ENCODE assay signal across 12 mouse cellular contexts in the genomic region with DNA sequence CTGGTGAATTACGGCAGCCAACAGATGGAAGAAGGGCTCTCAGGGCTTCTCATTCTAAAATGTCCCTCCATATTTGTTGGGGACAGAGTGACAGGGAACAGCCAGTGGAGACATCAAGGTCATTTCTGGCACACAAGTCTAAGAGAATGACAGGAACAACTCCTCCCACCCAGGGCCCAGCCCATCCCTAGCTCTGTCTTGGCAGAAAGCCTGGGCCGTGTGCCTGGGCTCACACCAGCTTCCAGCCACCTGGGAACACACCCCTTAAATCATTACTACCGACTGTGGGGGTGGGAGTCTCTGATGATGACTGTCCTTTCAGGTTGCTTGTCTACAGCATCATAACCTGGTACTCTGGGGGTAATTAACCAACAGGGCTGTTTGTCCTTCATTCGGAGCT. TPM values are rescaled to one million over a fixed set of nuclear protein-coding genes. Genes with fewer than 3 reads are reported as not detected.
DNase-seq lines count a peak whose midpoint lies in the region; ATAC-seq and TF ChIP-seq lines count a peak whose summit lies in the region.
"Had no signal": no experiment of that assay in that cellular context is flagged by ENCODE, and none has a peak within 500 bp of the region (broad histone marks: within the 10 kb centered on the region; RNA-seq: fewer than 3 reads in every experiment).

No protein-coding gene starts in this region.

- peaks cover 29% of the 10 kb centered on the region for H3K79me2 ChIP-seq in MEL (ENCODE audit: control insufficient read depth, insufficient read depth, low read length, poor library complexity)

- H3K36me3 ChIP-seq in kidney, embryonic 15.5 days: no peaks in the 10 kb centered on the region
- peaks cover 0 to 32% of the 10 kb centered on the region in 2 experiments; a peak in 3 of 4 replicates for H3K36me3 ChIP-seq in MEL (ENCODE audit: control insufficient read depth in 1 of 2, insufficient read depth in 2 of 2, low read length in 2 of 2)
- no peaks in the 10 kb centered on the region for H3K36me3 ChIP-seq in hindbrain, embryonic 14.5 days (replicated peaks; ENCODE audit: control insufficient read depth, insufficient read depth)
- H3K36me3 ChIP-seq: lung, embryonic 15.5 days had no signal

- no peak overlapping the region for H3K4me2 ChIP-seq in kidney, embryonic 15.5 days
- H3K4me2 ChIP-seq in hindbrain, embryonic 14.5 days (replicated peaks): no peak overlapping the region
- H3K4me2 ChIP-seq: lung, embryonic 15.5 days had no signal

- ATAC-seq in kidney, embryonic 15.5 days (replicated peaks; ENCODE audit: low FRiP score): no peak
- ATAC-seq in hindbrain, embryonic 14.5 days (ENCODE audit: low FRiP score): no peak
- ATAC-seq: hindbrain, embryonic 16.5 days had no signal

- no peak overlapping the region for H3K9ac ChIP-seq in kidney, embryonic 15.5 days
- H3K9ac ChIP-seq in MEL (ENCODE audit: control insufficient read depth, low read depth, low read length, poor library complexity, severe bottlenecking): no peak overlapping the region
- H3K9ac ChIP-seq in hindbrain, embryonic 14.5 days: no peak overlapping the region
- H3K9ac ChIP-seq: lung, embryonic 15.5 days had no signal

- no peak overlapping the region for H3K4me3 ChIP-seq in kidney, embryonic 15.5 days (replicated peaks)
- no peak overlapping the region for H3K4me3 ChIP-seq in MEL (ENCODE audit: control insufficient read depth in 1 of 2, insufficient read depth in 1 of 2, low read depth in 2 of 2, low read length in 2 of 2)
- no peak overlapping the region for H3K4me3 ChIP-seq in hindbrain, embryonic 14.5 days (replicated peaks; ENCODE audit: low read length)
- H3K4me3 ChIP-seq: erythroblast, embryonic 14.5 days; lung, embryonic 15.5 days had no signal

- WGBS in kidney, embryonic 15.5 days: 51% methylated on average over 4 of the region's 4 CpGs
- 66% methylated on average over 4 of the region's 4 CpGs for WGBS in hindbrain, embryonic 14.5 days

- no peaks in the 10 kb centered on the region for H3K9me3 ChIP-seq in kidney, embryonic 15.5 days (replicated peaks)
- H3K9me3 ChIP-seq in MEL (replicated peaks; ENCODE audit: insufficient read depth, low read length): no peaks in the 10 kb centered on the region
- no peaks in the 10 kb centered on the region for H3K9me3 ChIP-seq in hindbrain, embryonic 14.5 days (ENCODE audit: control insufficient read depth, low read length)
- H3K9me3 ChIP-seq: lung, embryonic 15.5 days had no signal

- H3K4me1 ChIP-seq in kidney, embryonic 15.5 days: peaks cover 28% of the 10 kb centered on the region
- H3K4me1 ChIP-seq in MEL (ENCODE audit: control insufficient read depth in 1 of 2, insufficient read depth in 2 of 2, low read length in 2 of 2): peaks cover 8 to 42% of the 10 kb centered on the region in 2 experiments
- H3K4me1 ChIP-seq in hindbrain, embryonic 14.5 days (replicated peaks; ENCODE audit: control insufficient read depth, insufficient read depth, low read length): no peaks in the 10 kb centered on the region

- no peak for TF ChIP-seq POLR2A in MEL (IDR thresholded peaks at IDR 0.05; ENCODE audit: control insufficient read depth in 1 of 2, insufficient read depth in 1 of 2, low read depth in 1 of 2, low read length in 2 of 2, poor library complexity in 1 of 2)

- H3K27me3 ChIP-seq in kidney, embryonic 15.5 days: no peaks in the 10 kb centered on the region
- no peaks in the 10 kb centered on the region for H3K27me3 ChIP-seq in MEL (ENCODE audit: control insufficient read depth in 1 of 2, insufficient read depth in 2 of 2, low read length in 2 of 2)
- no peaks in the 10 kb centered on the region for H3K27me3 ChIP-seq in hindbrain, embryonic 14.5 days (ENCODE audit: control insufficient read depth, insufficient read depth, low read length)
- H3K27me3 ChIP-seq: lung, embryonic 15.5 days had no signal

- no peak for TF ChIP-seq EP300 in MEL (IDR thresholded peaks at IDR 0.05; ENCODE audit: low read depth in 1 of 2, low read length in 2 of 2)

- TF ChIP-seq CTCF in MEL (IDR thresholded peaks at IDR 0.05 in 2 of 3, conservative IDR thresholded peaks at IDR 0.05 in 1 of 3; ENCODE audit: control insufficient read depth in 1 of 3, insufficient read depth in 1 of 3, low read depth in 2 of 3, low read length in 3 of 3, poor library complexity in 1 of 3, severe bottlenecking in 1 of 3): no peak

- H3K27ac ChIP-seq in kidney, embryonic 15.5 days: no peak overlapping the region
- H3K27ac ChIP-seq in MEL (ENCODE audit: control insufficient read depth, low read depth, low read length): no peak overlapping the region
- no peak overlapping the region for H3K27ac ChIP-seq in hindbrain, embryonic 14.5 days
- H3K27ac ChIP-seq: lung, embryonic 15.5 days had no signal

- TF ChIP-seq RAD21 in MEL (IDR thresholded peaks at IDR 0.05; ENCODE audit: low read depth, low read length): no peak

- peak; percentile 49 for DNase-seq in kidney, postnatal 10 days
- DNase-seq in MEL (ENCODE audit: low read depth, low spot score): peak; percentile 52
- DNase-seq in adrenal gland, postnatal 36 days: peak; percentile 74 to 82
- peak; percentile 80 for DNase-seq in heart, postnatal 4 days
- no peak for DNase-seq in spleen, postnatal 14 days (ENCODE audit: low spot score in 2 of 2)
- DNase-seq in spleen, adult 18-20 months: no peak
- no peak for DNase-seq in hindbrain, embryonic 14.5 days (ENCODE audit: low spot score)
- DNase-seq: thymus, postnatal 4 days had no signal

TF ChIP-seq in MEL, 35 proteins besides CTCF, POLR2A, EP300 and RAD21:
- no peak for TF ChIP-seq TBP (IDR thresholded peaks at IDR 0.05; ENCODE audit: low read depth, low read length)
- peak; percentile 43; the same call in 1 of the 2 replicates for TF ChIP-seq MXI1 (IDR thresholded peaks at IDR 0.05; ENCODE audit: low read depth, low read length)
- 0 out of 2 replicates have a peak, but pooled peaks have one; percentile 17 for TF ChIP-seq SIN3A (IDR thresholded peaks at IDR 0.05; ENCODE audit: low read length)
TF ChIP-seq in MEL: peak in this region for 2.

RNA-seq across cellular contexts. Expression of a gene that starts 53.8 kb away (rescaled TPM):
- 41.8 and 47.3 TPM in 2 replicates for polyA plus RNA-seq in kidney, embryonic 15.5 days (2015; fragmentation: Nextera tagmentation; extraction: Ambion mirVana)
- total RNA-seq in MEL (2012; rRNA removed): 2.7 and 3.7 TPM in 2 replicates
- polyA plus RNA-seq in MEL (2012; ENCODE audit: insufficient read depth in 1 of 2, insufficient read length in 2 of 2, low read depth in 1 of 2, low replicate concordance in 2 of 2, missing spikeins in 1 of 2): 10 to 100 TPM in 1 of 2 experiments, not detected in 1; 19.9 TPM
- total RNA-seq in adrenal gland, postnatal 36 days (2021): 100 to 1,000 TPM in 1 of 2 experiments, 10 to 100 TPM in 1; 98.2 to 143 TPM
- total RNA-seq in heart, postnatal 4 days (2021): 10 to 100 TPM; 67.0 to 78.5 TPM
- 70.0 and 70.6 TPM in 2 replicates for polyA plus RNA-seq in hindbrain, embryonic 14.5 days (2014; fragmentation: Nextera tagmentation; extraction: Ambion mirVana)

Comparison
In these comparisons a context has a peak if more than half of its experiments do, and no peak if none do; other contexts are left out.
1. DNase-seq: peak in kidney, postnatal 10 days (single experiment), MEL (single experiment), adrenal gland, postnatal 36 days (2 of 2) and heart, postnatal 4 days (single experiment); none in spleen, postnatal 14 days (0 of 2), spleen, adult 18-20 months (0 of 2) and hindbrain, embryonic 14.5 days (single experiment).
2. RNA of a gene that starts 53.8 kb away (total RNA-seq): 98.2 to 143 TPM in adrenal gland, postnatal 36 days and 67.0 to 78.5 TPM in heart, postnatal 4 days; 2.7 to 3.7 TPM in MEL; every median in the first group is over 10 times any median in the second.